Mouse (Mus musculus) adrenal gland, adult 8-10 months (tissue): Measurements from ENCODE around the gene Cblb. TPM values are rescaled to one million over a fixed set of nuclear protein-coding genes. Genes with fewer than 3 reads are reported as not detected.

ENCODE experiments used
- DNase-seq: peaks from one replicate; pipeline ENCODE4 v3.0.0; 2022
- total RNA-seq, 4 experiments: library from RNA; stranded (reverse); gene quantifications; 2 replicates each; pipeline ENCODE4 v1.2.4; 2022

Cblb gene
- total RNA-seq, 4 experiments from 2014 or later, result 26.2 to 49.9 (median 36.7) TPM

DNA sequence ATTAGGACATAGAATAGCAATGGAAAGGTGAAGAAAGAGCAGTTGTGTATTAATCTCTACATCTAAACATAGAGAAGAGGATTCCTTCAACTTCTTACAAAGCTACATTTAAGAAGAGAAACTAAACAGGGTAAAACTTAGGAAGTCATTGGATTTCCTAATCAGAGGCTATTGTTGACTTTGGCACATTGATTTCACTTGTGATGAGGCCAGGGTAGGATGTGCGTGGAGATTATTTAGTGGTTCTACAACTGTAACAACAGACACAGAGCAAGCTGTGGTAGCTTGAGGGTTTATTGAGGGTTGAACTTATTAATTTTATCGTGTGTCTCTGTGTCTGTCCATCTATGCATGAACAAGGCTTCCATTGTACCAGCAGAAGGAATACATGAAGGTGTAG, 7.8 kb downstream of the Cblb start:
- no peak for DNase-seq

DNA sequence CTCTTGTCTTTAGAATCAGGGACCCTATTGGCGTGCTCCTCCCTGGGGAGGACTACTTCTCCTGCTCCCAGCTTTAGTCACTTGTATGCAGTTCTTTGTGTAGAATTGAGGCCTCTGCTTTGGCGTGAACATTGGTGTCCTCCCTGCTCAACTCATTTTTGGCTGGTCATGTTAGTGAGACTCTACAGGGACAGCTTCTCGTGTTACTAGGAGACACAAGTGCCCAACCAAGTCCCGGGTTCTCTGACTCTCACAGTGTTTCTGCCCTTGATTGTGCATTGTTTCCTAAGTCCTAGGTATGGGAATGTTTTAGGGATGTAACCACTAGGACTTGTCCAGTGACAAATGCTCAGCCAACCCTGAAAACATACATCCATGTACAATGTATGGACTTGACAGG, 9.9 kb downstream of the Cblb start:
- DNase-seq, result no peak

DNA sequence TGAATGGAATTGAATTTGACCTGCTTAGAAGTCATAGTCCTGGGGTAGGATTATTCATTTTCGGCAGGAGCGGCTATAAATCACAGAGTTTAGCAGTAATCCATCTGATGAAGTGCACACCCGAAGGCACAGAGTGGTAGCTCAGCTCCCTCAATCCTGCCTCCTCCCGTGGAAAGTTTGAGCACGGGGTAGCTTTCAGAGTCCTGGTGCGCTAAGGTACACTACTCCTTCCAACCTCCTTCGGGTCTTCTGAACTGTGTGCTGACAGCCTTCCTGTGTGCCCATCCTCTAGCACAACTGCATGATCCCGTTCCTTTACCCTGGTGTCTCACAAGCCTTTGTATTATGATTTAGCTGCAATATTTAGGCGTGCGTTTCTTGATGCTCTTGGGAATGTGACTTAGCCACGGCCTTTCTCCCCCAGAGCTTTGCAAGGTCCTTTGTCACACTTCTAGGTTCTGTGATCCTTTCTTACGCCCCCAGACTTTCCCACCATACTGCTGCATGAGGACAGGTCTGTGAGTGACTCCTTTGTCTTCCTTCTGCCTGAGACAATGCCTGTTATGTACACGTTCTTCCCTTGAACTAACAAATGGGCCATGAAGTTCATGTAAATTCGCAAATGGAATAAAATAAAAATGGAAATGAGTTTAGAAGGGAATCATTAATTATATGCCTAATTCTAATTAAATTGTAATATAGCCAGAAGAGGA, 11.8 kb downstream of the Cblb start:
- DNase-seq, result no peak

DNA sequence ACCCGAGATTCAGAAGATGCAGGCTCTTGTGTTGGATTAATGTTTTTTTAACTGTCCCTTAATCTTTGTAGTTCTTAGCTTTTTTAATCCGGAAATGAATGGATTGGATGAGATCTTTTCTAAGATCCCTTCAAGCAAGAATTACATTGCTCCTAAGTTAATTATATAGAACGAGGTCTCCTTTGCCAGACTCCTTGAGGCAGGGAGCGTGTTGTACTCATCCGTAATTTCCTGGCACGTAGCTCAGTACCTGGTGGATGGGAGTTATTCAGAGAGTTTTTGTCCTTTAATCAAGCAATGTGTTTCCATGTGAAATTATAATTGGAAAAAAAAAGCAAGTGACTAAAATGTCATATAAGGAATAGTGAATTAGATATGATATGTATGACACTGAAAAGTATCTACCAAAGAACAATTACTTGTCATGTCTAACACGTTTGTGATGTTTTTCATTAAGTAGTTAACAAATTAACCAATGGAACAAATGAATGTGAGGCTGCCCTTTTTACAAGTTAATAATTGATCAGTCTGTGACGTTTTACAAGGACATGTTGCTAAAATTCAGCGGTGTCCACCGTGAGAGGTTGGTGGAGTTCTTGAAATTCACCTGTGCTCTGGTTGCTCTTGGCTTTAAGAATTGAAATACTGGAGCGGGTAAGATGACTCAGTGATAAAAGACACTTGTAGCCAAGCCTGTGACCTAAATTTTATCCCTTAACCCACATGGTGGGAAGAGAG, 12.5 kb downstream of the Cblb start:
- no peak for DNase-seq

DNA sequence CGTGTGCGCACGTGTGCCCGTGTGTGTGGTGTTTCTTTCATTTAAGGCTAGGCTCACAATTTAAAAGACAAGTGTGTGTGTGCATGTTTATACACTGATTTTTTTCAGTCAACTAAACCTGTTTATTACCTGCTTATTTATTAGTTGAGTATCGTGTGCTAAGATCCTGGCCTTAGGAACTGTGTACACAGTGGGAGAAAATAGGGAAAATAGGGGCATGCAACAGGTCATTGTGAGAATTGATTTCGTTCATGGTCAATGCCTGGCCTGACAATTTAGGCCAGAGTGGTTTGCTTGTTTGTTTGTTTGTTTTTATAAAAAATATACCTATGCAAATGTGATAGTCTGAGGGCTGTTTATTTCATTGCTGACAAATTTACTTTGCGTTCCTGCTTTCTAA, 13.5 kb downstream of the Cblb start:
- DNase-seq, result no peak

DNA sequence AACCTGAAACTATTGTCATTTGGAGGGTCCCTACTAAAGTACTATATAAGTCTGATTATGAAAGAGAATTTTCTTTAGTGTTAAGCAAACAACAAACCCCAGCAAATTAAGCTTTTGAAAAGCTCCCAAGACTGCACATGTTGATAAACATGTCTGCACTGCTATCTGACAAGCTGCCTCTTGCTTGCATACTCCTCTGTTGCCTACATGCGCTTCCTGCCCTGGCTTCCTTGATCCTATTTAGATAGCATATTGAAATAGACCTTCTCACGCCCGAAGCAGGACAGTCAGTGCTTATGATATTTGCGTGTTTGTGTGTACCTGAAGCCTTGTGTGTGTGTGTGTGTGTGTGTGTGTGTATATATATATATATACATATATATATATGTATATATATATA, 14.0 kb downstream of the Cblb start:
- no peak for DNase-seq

DNA sequence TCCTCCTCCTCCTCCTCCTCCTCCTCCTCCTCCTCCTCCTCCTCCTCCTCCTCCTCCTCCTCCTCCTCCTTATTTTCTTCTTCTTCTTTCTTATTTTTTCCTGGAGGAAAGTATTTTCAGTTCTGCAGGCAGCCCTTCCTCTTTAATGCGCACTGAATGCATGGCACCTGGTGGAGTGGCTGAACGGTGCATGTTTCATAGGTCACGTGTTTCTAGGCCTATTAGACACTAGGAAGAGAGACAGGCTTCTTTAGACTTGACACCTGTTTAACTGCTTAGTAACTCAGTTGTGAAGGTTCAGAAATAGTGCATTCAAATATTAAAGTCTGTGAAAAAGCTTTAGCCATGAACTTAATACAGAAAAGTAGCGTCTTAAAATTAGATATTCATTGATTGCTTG, 15.4 kb downstream of the Cblb start:
- no peak for DNase-seq

DNA sequence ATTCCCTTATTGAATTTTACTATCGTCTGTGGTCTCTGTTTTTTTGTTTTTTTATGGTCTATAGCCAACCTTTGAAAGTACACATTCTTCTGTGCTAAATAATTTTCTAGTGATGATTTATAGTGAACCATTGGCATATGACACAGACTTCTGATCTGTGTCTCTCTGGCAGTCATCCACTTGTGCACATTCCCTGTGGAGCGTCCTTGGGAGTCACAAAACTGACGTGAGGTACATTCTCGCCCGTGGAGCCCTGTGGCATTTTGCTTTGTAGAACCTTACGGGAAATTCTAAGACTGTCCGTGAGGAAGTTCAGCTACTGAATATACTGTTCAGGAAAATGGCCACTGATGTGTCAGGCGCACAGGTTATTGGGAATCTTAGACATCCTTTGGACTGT, 20.1 kb downstream of the Cblb start:
- DNase-seq, result no peak

DNA sequence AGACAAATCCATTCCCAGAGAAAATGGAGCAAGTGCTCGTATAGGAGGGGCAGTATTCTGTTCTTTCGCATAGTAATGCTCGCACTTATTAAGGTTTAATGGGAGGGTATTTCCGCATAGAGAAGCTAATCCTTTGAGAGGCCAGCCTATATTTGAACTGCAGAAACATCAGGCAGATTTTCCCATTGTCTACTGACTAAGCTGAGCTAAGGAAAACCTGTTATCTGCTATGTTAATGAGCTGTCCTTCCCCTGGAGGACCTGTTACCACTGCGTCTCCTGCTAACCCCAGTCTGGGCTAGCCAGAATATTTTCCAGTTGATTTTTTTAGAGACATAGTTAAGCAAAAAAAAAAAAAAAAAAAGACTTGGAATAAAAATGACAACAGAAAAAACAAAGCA, 21.7 kb downstream of the Cblb start:
- DNase-seq, result no peak

DNA sequence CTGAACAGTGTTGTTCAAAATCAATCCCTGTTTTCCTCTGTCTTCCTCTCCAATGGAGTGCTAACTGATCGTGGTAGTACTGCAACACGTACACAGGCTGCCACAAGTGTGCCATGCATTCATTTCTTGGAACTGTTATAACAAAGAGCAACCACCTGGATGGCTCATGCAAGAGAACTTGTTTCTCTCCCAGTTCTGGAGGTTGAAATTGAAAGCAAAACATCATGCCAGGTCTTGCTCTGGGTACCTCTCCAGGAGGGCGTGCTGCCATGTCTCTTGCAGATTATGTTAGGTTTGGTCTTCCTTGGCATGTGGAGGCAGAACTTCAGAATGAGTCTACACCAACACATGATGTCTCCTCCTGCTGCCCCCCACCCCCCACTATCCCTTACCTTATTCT, 24.2 kb downstream of the Cblb start:
- DNase-seq, result no peak

DNA sequence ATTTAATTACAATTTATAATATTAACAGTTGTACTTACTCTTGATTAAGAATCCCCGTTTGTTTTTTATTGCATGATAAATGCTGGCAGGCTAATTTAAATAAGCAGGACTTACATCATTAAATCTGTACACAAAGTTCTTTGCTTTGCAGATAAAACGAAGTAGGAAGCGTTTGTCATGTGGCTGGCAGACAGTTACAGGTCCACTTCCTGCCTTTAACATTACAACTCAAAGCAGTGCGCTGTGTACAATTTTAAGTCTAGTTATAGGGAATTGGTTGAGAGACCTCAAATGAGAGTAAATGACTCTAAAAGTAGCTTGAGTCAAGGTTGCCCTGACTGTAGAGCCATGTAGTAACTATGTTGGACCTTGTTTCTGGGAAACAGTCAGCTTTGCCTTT, 25.1 kb downstream of the Cblb start:
- DNase-seq, result no peak

DNA sequence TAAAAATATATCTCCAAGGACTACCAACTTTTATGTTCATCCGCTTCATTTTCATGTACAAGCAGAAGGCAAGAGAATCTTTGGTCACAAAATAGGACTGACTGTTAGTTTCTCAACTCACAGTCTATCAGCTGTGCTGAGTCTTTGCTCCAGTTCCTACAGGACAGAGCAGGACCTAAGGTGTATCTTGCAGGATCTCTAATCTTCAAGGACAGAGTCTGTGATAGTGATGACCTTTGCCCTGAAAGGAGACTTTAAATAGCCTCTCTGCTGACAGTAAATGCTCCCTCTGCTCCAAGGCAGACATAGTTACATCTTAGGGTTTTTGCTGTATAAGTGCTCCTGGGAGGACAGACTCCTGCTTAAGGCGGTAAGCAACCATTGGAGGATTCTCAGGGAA, 26.3 kb downstream of the Cblb start:
- no peak for DNase-seq

DNA sequence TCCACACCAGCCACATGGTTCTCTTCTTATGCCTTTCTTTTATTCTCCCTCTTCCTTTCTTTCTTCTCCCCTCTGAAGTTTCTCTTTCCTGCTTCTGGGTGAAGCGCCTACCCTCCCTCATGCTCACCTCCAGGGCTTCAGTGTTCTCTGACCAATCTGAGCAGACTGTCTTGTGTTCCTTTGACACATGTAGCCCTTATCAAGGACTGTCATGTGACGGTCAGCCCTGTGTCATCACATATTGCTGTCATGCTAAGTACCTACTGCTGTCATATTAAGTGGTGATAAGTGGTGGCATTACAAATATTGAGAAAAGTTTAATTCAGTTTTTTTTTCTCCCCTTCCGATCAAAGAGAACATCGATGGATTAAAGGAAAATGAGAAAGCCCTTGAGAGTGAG, 28.5 kb downstream of the Cblb start:
- no peak for DNase-seq

DNA sequence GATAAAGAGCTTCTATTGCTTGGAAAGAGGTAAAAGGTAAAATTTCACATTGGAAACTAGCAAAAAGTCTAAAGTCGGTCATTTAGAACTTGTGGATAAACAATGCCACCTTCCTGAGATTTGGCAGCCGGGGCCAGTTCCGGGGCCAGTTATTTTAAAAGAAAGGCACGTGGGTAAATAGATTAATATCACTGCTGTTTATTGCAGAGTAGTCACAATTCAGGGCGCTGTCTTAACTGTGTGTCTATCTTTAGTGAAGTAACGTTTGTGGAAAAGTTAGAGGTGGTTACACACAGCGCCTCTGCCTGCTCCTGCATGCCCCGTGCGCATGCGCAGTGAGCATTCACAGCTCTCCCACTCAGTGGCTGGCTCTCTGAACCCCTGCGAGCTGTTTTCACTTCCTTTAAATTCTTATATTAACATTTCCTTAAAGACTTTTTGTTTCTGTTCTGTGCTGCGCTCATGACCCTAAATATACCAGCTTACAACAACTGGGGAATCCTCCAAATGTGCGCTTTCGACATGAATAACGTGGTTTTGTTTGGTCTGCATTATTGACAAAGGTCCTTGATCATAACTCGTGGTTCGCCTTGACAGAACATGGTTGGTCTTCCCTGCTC, 29.2 kb downstream of the Cblb start:
- DNase-seq, result no peak

DNA sequence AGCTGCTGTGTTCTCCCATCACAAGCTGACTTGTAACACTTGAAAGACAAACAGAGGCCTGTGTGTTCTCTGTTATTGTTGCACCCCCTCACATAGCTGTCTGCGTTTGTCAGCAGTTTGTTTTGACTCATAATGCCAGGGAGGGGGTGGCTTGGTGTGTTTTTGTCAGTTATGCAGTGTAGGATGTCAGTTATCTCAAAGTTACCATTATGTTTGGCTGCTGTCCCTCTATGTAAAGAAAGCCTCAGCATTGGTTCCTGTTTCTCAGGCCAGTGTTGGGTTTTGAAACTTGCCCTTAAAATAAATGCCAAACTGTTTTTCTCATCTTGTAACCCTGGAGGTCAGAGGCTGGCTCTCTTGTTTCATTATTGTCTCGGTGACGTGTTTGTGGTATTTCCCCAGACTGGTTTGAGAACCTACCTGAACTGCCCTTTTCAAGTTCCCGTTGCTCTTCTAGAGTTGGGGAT, 30.0 kb downstream of the Cblb start:
- no peak for DNase-seq

DNA sequence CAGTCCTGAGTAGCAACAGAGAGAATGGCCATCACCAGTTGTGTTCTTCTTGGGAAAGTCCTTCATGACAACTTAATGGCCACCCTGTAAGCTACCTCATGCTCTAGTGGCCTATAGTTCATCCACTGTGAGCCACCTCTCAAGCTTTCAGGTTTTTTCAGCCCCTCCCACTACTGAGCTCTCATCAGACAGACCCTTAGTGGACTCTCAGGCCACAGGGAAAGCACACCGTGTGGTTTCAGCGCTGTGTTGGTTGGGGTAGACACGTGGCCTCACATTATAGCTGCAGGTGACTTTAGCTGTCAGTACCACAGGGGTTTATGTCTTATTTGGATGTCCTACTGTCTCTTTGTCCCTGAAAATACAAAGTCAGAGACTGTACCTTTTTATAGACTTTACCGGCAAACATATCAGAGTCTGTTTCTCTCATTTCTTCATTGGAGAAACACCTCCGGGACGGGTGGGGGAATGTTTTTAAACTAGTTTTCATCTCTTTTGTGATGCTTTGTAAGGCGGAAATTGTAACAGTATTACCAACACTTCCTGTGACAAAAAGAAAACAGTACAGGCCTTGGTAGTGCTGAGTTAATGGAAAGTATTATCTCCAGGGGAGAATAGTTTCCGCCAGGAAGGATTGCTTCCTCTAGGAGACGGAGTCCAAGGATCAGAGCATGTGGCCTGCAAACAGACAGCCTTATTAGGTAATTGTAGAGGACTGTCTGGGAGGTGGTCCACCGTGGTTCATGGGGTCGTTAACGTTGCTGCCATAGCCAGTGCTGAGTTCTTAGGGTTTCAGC, 33.5 kb downstream of the Cblb start:
- DNase-seq, result no peak

DNA sequence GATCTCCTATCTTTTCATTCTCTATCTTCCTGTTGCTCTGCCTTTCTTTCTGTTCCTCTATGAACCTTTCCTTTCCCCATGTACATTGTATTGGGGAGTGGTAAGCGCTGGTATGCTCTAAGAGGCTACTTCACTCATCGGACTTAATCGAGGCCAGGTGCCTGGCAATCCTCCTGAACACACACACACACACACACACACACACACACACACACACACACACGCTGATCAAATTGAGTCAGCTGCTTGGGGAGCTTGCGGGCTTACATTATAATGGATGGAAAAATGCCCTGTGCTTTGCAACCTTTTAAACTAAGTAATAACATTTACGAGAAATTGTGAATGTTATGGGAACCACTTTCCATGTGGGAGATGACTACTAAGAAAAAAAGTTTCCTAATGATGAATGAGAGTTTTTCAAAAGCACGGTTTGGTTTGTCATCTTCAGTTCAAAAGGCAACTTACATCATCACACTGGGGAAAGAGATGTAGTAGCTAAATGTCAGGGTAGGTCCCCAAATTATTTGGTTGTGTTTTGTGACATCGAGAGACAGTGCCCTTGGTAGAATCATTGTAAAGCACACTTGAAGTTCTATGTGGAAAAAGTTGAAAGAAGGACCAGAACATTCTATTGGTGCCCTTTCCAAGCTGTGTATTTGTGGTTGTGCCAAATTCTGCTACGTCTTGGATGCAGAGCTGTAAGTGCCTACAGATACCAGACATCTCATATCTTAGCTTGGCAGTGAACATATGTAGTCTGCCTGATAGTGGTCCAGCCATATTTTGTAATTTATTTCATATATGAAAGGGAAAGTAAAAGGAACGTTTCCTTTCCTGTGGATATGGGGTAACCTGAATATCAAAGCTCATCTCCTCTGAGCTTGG, 36.8 kb downstream of the Cblb start:
- DNase-seq, result no peak

DNA sequence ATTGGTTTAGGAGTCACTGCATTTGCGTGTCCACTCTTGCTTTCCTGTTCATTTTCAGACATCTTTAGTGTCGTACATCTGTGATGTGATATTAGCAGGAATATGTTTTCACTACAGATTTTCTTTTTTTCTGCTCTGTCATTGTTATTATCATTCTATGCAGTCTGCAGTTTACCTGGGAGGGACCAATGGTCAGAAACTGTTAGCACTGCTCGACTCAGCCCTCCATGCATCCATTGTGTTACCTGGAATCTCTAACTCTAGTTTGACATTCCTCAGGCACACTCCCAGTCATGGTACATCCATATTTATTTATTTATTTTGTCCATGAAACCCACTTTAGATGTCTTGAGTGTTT, 37.5 kb downstream of the Cblb start:
- DNase-seq, result no peak

DNA sequence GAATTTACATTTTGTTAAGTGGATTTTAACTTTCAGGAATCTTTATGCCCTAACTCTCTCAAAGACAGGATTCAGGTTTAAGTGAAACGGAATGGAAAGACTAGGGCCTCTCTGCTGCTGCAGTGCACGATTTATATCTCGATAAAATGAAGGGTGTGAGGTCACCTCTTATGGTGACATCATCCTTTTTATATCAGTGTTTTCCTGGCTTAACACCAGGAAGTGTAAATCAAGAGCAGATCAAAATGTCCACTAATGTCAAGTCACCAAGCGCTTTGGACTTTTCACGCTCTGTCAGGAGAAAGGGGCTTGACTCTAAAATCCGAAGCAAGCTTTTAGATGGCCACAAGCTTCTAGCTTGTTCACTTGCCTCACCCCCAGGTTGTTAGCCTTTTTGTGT, 38.6 kb downstream of the Cblb start:
- no peak for DNase-seq

DNA sequence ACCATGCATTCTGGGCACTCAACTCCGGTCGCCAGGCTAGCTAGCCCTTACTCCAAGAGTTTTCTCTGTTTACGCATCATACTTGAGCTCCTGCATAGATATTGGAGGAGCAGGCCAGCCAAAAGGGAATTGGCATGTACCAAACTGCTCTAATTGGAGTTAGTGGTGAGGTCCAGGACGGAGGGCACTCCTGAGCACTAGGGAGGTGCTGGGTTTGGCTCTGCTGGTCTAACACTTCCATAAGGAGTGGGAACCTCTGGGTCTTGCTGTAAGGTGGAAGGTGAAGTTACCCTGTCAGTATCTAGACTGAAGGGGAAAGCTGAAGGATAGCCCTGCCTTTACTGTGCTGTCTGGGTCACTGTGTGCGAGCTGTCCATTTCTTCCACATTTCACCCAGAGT, 39.1 kb downstream of the Cblb start:
- DNase-seq, result no peak

DNA sequence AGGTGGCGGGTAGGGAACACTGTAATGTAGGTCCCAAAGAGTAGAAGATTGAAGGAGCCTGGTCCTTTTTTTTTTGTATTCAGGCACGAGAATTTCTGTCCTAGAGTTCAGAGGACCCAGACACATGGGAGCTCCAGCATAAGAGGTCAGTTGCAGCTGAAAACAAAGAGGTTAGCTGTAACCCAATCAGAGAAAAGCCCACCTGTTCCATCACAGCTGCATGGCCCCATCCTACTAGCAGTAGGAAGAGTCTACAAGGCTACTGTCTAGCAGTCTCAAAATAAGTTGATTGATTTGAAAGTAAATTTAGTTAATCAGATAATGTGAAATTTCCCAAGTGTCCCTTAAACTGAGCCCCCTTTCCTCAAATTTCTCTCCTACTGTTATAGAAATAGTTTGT, 40.3 kb downstream of the Cblb start:
- no peak for DNase-seq

DNA sequence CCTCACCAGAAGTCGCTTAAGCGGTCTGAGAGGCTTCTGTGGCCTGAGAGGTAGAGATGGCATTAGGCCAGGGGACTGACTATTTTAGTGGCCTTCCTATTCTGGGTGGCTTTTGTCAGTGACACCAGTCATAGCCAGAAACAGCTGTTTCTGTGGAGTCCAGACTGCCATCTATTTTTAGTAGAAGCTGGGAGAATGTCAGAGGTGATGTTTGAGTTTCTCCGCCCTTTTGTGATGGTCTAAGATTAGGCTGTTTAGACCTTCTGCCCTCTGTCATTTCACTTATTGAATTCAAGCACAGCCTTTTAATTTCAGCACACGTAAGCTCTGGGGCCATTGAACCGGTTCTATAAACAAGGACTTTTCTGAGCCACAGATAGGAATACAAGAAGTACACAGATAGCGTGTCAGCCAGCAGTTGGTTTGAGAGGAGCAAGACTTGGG, 40.8 kb downstream of the Cblb start:
- no peak for DNase-seq
